Mouse (Mus musculus): ENCODE results near the gene Shbg. TPM values are rescaled to one million over a fixed set of nuclear protein-coding genes. Genes with fewer than 3 reads are reported as not detected.
"Not testable (repeated sequence)": the region's sequence is repeated elsewhere in the genome, so short reads cannot be mapped to it uniquely, and the experiment has no call there.

Gene Shbg
- polyA plus RNA-seq, 1 experiment from 2014 or later = not detected

DNA sequence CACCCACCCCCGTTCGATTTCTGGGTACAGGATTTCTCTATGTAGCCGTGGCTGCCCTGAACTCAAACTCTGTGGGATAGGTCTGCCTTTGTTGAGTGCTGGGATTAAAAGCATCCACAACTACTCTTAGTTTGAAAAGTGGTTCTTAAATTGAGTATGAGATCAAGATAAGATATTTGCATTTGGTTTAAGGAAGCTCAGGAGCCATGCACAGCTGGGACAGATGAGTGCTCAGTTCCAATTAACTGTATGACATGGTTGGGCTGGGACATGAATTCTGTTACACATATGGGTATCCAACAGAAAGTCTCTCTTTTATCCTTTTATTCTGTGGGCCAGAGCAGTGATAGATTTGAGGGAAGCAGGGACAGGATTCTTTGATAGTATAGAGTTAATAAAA is 17.8 kb upstream of the Shbg start:
- no peaks in the 10 kb centered on the region for H3K27me3 ChIP-seq (ENCODE audit: control insufficient read depth, insufficient read depth, low read depth, low read length)
- ATAC-seq = no peak
- no peaks in the 10 kb centered on the region for H3K9me3 ChIP-seq (replicated peaks; ENCODE audit: control insufficient read depth, low read length, poor library complexity, severe bottlenecking)
- 83% methylated on average over 3 of the region's 3 CpGs for WGBS
- H3K4me2 ChIP-seq (ENCODE audit: low read length) = peak overlapping the region; percentile 24
- 0 out of 2 replicates have a peak, but pooled peaks cover 9% of the 10 kb centered on the region for H3K36me3 ChIP-seq (ENCODE audit: control insufficient read depth, insufficient read depth, low read length)
- 0 out of 2 replicates have a peak overlapping the region, but pooled peaks have one; percentile 4 for H3K9ac ChIP-seq (ENCODE audit: low read depth, low read length)
- peaks cover 33% of the 10 kb centered on the region for H3K4me1 ChIP-seq (ENCODE audit: control insufficient read depth, insufficient read depth, low read length)
- H3K27ac ChIP-seq (ENCODE audit: low read length) = no peak overlapping the region
- H3K4me3 ChIP-seq (ENCODE audit: low read depth, low read length) = no peak overlapping the region

GRCm38 (mm10) chr11:69633128-69633866 is 15.6 kb upstream of the Shbg start:
- Histone ChIP-seq H3K4me1 (ENCODE audit: control insufficient read depth, insufficient read depth, low read length) (peaks cover 33% of the 10 kb centered on the region), H3K27ac (ENCODE audit: low read length) (peak overlapping the region; percentile 93), H3K27me3 (ENCODE audit: control insufficient read depth, insufficient read depth, low read depth, low read length) (no peaks in the 10 kb centered on the region), H3K9ac (ENCODE audit: low read depth, low read length) (peak overlapping the region; percentile 99), H3K9me3 (replicated peaks; ENCODE audit: control insufficient read depth, low read length, poor library complexity, severe bottlenecking) (no peaks in the 10 kb centered on the region), H3K4me3 (ENCODE audit: low read depth, low read length) (peak overlapping the region; percentile 79), H3K4me2 (ENCODE audit: low read length) (peak overlapping the region; percentile 87), H3K36me3 (ENCODE audit: control insufficient read depth, insufficient read depth, low read length) (0 out of 2 replicates have a peak, but pooled peaks cover 3% of the 10 kb centered on the region)
- WGBS = under 1% methylated on average over 36 of the region's 50 CpGs
- ATAC-seq = peak; percentile 40

DNA sequence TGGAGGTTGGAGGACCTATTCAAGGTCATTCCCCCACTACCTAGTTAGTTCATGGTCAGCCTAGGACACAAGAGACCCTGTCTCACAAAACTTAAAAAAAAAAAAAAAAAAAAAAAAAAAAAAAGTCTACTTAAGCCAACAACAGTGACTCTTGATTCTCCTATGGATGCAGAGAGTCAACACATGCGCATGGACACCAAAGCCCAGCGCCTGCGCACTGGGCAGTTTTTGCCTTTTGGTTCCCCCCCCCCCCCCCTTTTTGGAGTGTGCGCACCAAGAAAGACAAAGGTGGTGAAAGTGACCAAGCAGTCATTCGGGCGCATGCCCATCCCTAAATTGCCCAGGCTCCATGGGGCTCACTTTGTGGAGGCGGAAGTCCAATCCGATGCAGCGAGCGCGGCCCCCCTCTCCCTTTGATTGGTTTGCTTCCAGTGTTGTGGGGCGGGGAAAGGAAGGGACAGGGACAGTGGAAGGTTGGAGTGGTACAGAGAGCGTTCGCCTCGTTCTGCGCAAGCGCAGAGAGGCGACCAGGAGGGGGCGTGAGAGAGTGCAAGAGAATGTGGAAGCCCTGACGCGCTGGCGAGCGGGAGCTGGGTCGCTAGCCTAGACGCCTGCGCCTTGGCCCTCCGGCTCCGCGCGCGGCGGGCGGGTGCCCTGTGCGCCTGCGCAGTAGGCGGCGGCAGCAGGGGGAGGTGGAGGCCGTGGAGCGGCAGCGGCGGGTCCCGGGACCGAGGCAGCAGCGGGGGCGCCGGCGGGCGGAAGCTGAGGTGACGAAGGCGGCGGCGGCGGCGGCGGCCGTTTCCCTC is 14.8 kb upstream of the Shbg start, which contains the start of gene Fxr2:
Gene Fxr2, plus strand, starts transcription at position 707 of the 806 bp plus-strand sequence.
- H3K9ac ChIP-seq (ENCODE audit: low read depth, low read length) = peak within 1 kb of the TSS; percentile 99
- H3K36me3 ChIP-seq (ENCODE audit: control insufficient read depth, insufficient read depth, low read length) = 0 out of 2 replicates have a peak, but pooled peaks cover 3% of the 10 kb centered on the region
- no peaks in the 10 kb centered on the region for H3K27me3 ChIP-seq (ENCODE audit: control insufficient read depth, insufficient read depth, low read depth, low read length)
- peak within 1 kb of the TSS; percentile 93 for H3K27ac ChIP-seq (ENCODE audit: low read length)
- WGBS = under 1% methylated on average over 31 of the region's 56 CpGs
- peak within 1 kb of the TSS; percentile 87 for H3K4me2 ChIP-seq (ENCODE audit: low read length)
- no peaks in the 10 kb centered on the region for H3K9me3 ChIP-seq (replicated peaks; ENCODE audit: control insufficient read depth, low read length, poor library complexity, severe bottlenecking)
- peaks cover 33% of the 10 kb centered on the region for H3K4me1 ChIP-seq (ENCODE audit: control insufficient read depth, insufficient read depth, low read length)
- ATAC-seq = peak; percentile 99
- H3K4me3 ChIP-seq (ENCODE audit: low read depth, low read length) = peak within 1 kb of the TSS; percentile 79

- WGBS = 59% methylated on average over 1 of the region's 1 CpGs
- H3K4me1 ChIP-seq (ENCODE audit: control insufficient read depth, insufficient read depth, low read length) = peaks cover 15% of the 10 kb centered on the region
- H3K4me3 ChIP-seq (ENCODE audit: low read depth, low read length) = no peak overlapping the region
- H3K9ac ChIP-seq (ENCODE audit: low read depth, low read length) = no peak overlapping the region
- no peak overlapping the region for H3K4me2 ChIP-seq (ENCODE audit: low read length)
- H3K27me3 ChIP-seq (ENCODE audit: control insufficient read depth, insufficient read depth, low read depth, low read length) = no peaks in the 10 kb centered on the region
- H3K27ac ChIP-seq (ENCODE audit: low read length) = no peak overlapping the region
- H3K9me3 ChIP-seq (replicated peaks; ENCODE audit: control insufficient read depth, low read length, poor library complexity, severe bottlenecking) = no peaks in the 10 kb centered on the region
- no peaks in the 10 kb centered on the region for H3K36me3 ChIP-seq (ENCODE audit: control insufficient read depth, insufficient read depth, low read length)
- ATAC-seq = no peak
These were observed 12.1 kb upstream of the Shbg start for GRCm38 (mm10) chr11:69629802-69630201.

- Histone ChIP-seq H3K27me3 (ENCODE audit: control insufficient read depth, insufficient read depth, low read depth, low read length) (no peaks in the 10 kb centered on the region), H3K9ac (ENCODE audit: low read depth, low read length) (no peak overlapping the region), H3K4me3 (ENCODE audit: low read depth, low read length) (no peak overlapping the region), H3K9me3 (replicated peaks; ENCODE audit: control insufficient read depth, low read length, poor library complexity, severe bottlenecking) (no peaks in the 10 kb centered on the region), H3K36me3 (ENCODE audit: control insufficient read depth, insufficient read depth, low read length) (no peaks in the 10 kb centered on the region), H3K27ac (ENCODE audit: low read length) (no peak overlapping the region), H3K4me1 (ENCODE audit: control insufficient read depth, insufficient read depth, low read length) (peaks cover 4% of the 10 kb centered on the region; the same call in 1 of the 2 replicates), H3K4me2 (ENCODE audit: low read length) (no peak overlapping the region)
- WGBS = 40% methylated on average over 6 of the region's 6 CpGs
- ATAC-seq = no peak
These were observed 10.6 kb upstream of the Shbg start for GRCm38 (mm10) chr11:69628286-69628685.

DNA sequence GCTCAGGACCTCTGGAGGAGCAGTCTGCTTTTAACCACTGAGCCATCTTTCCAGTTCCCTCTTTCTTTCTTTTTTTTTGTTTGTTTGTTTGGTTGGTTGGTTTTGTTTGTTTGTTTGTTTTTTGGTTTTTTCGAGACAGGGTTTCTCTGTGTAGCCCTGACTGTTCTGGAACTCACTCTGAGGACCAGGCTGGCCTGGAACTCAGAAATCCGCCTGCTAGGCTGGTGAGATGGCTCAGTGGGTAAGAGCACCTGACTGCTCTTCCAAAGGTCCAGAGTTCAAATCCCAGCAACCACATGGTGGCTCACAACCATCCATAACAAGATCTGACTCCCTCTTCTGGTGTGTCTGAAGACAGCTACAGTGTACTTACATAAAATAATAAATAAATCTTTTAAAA is 6.6 kb upstream of the Shbg start:
- not testable (repeated sequence) for H3K27me3 ChIP-seq (ENCODE audit: control insufficient read depth, insufficient read depth, low read depth, low read length); H3K9ac ChIP-seq (ENCODE audit: low read depth, low read length); H3K36me3 ChIP-seq (ENCODE audit: control insufficient read depth, insufficient read depth, low read length); H3K4me2 ChIP-seq (ENCODE audit: low read length); H3K4me3 ChIP-seq (ENCODE audit: low read depth, low read length); ATAC-seq; H3K27ac ChIP-seq (ENCODE audit: low read length); H3K9me3 ChIP-seq (replicated peaks; ENCODE audit: control insufficient read depth, low read length, poor library complexity, severe bottlenecking)
- 89% methylated on average over 2 of the region's 2 CpGs for WGBS
- peaks cover 10% of the 10 kb centered on the region for H3K4me1 ChIP-seq (ENCODE audit: control insufficient read depth, insufficient read depth, low read length)

GRCm38 (mm10) chr11:69623006-69623405 is 5.3 kb upstream of the Shbg start:
- peak overlapping the region; percentile 80; the same call in 1 of the 2 replicates for H3K9ac ChIP-seq (ENCODE audit: low read depth, low read length)
- H3K36me3 ChIP-seq (ENCODE audit: control insufficient read depth, insufficient read depth, low read length) = no peaks in the 10 kb centered on the region
- WGBS = 65% methylated on average over 4 of the region's 4 CpGs
- peak overlapping the region; percentile 75 for H3K4me2 ChIP-seq (ENCODE audit: low read length)
- no peaks in the 10 kb centered on the region for H3K9me3 ChIP-seq (replicated peaks; ENCODE audit: control insufficient read depth, low read length, poor library complexity, severe bottlenecking)
- peaks cover 10% of the 10 kb centered on the region for H3K4me1 ChIP-seq (ENCODE audit: control insufficient read depth, insufficient read depth, low read length)
- H3K4me3 ChIP-seq (ENCODE audit: low read depth, low read length) = peak overlapping the region; percentile 56
- no peak for ATAC-seq
- H3K27me3 ChIP-seq (ENCODE audit: control insufficient read depth, insufficient read depth, low read depth, low read length) = no peaks in the 10 kb centered on the region
- no peak overlapping the region for H3K27ac ChIP-seq (ENCODE audit: low read length)

DNA sequence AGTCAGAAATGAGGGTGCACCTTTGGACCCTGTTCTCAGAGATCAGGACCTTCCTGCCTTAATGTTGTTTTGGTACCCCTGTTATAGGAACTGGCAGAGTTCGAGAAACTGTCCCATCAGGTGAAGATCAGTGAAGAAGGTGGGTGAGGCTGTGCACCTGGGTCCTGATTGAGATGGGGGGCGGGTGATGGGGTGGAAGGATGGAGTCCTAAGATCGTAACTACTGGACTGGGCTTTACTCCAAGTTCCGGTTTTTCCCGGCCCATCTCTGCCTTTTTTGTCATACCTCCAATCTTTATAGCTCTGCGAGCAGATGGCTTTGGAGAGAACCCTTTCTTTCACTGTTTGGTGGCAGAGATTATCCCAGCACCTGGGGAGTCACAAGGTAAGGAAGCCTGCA is 4.7 kb upstream of the Shbg start:
- Histone ChIP-seq H3K27me3 (ENCODE audit: control insufficient read depth, insufficient read depth, low read depth, low read length) (no peaks in the 10 kb centered on the region), H3K27ac (ENCODE audit: low read length) (peak overlapping the region; percentile 83), H3K4me1 (ENCODE audit: control insufficient read depth, insufficient read depth, low read length) (peaks cover 10% of the 10 kb centered on the region), H3K4me2 (ENCODE audit: low read length) (peak overlapping the region; percentile 75), H3K9me3 (replicated peaks; ENCODE audit: control insufficient read depth, low read length, poor library complexity, severe bottlenecking) (no peaks in the 10 kb centered on the region), H3K4me3 (ENCODE audit: low read depth, low read length) (peak overlapping the region; percentile 56), H3K9ac (ENCODE audit: low read depth, low read length) (peak overlapping the region; percentile 80), H3K36me3 (ENCODE audit: control insufficient read depth, insufficient read depth, low read length) (no peaks in the 10 kb centered on the region)
- ATAC-seq = peak; percentile 33; the same call in 1 of the 2 replicates
- 46% methylated on average over 6 of the region's 6 CpGs for WGBS

Data from midbrain, embryonic 16.5 days (tissue).